Mouse (Mus musculus) lung, adult 2 months (tissue): ENCODE results near the gene Slc47a2. TPM values are rescaled to one million over a fixed set of nuclear protein-coding genes. Genes with fewer than 3 reads are reported as not detected.
"Not testable (repeated sequence)": the region's sequence is repeated elsewhere in the genome, so short reads cannot be mapped to it uniquely, and the experiment has no call there.

Experiments used
- DNase-seq: peaks from one replicate; pipeline ENCODE4 v3.0.0; 2022
- H3K4me1 ChIP-seq: fragments of 200-500 bp; 2 replicates; pipeline ENCODE4 v1.6.1; 2011; ENCODE audit warnings: low read length; ENCODE audit not compliant: control insufficient read depth, insufficient read depth
- H3K4me3 ChIP-seq: fragments of 200-500 bp; replicated peaks from 2 replicates; pipeline ENCODE3; 2011; ENCODE audit warnings: low read depth, mild to moderate bottlenecking, control low read depth, low read length; ENCODE audit errors: extremely low read depth
- CTCF ChIP-seq: fragments of 200-500 bp; IDR thresholded peaks from 2 replicates; pipeline ENCODE4 v1.5.1; 2011; ENCODE audit warnings: mild to moderate bottlenecking, low read length, control low read depth; ENCODE audit not compliant: insufficient read depth
- POLR2A ChIP-seq: fragments of 200-500 bp; IDR thresholded peaks from 2 replicates; pipeline ENCODE4 v1.6.1; 2011; ENCODE audit warnings: low read depth, mild to moderate bottlenecking, control low read depth, low read length, borderline replicate concordance; ENCODE audit errors: extremely low read depth
- WGBS: fragments of 180-500 bp; shearing (Covaris S2); methylation state at CpG from one replicate; pipeline ENCODE4 v1.1.7; 2018; 5-methylcytosine and 5-hydroxymethylcytosine counted together
- polyA plus RNA-seq: library from polyadenylated mRNA; depleted of rRNA; stranded (reverse); fragments of >200 nt; gene quantifications from 2 replicates; pipeline ENCODE4 v1.2.3, GENCODE M21; 2012

The Slc47a2 gene
- polyA plus RNA-seq, 1 experiment: 0.19 TPM

DNA sequence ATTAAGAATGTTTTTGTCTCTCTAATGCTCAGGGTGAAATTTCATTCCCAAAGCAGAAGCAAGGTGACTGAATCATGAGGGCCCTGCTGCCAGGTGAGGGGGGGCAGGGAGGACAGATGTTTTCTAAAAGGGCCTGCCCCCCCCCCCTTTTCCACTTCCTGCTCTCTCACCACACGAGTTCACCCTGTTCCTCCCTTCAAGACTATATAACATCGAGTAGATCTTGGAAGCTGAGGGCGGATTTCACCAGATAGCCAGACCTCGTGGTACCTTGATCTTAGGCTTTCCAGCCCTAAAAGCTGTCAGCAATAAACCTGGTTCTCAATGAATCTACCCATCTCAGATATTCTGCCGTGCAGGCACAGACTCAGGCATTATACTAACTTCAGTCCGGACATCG is 32.3 kb downstream of the Slc47a2 start:
- no peak for DNase-seq
- H3K4me1 ChIP-seq: no peaks in the 10 kb centered on the region
- TF ChIP-seq CTCF (no peak), POLR2A (no peak)
- H3K4me3 ChIP-seq: no peak overlapping the region
- WGBS: 54% methylated on average over 7 of the region's 7 CpGs

DNA sequence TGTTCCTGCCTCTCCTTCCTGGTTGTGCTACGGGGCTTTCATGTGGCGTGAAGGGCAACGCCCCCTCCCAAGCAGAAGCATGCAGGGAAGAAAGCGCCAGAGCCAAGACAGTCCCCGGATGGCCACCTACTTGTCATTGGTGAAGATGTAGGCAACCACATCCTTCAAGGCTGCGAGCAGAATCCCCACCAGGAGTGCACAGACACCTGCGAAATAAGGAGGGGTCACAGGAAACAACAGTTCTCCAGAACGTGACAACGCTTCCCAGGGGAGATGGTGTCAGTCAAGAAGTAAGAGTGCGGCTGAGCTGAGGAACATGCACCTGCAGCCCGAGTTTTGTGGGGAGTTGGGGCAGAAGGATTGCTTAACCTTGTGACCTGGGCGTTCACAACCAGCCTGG is 32.8 kb downstream of the Slc47a2 start:
- no peak for DNase-seq
- WGBS: 60% methylated on average over 12 of the region's 12 CpGs
- H3K4me3 ChIP-seq: no peak overlapping the region
- no peaks in the 10 kb centered on the region for H3K4me1 ChIP-seq
- TF ChIP-seq POLR2A: no peak
- no peak for TF ChIP-seq CTCF

- no peak overlapping the region for H3K4me3 ChIP-seq
- DNase-seq: no peak
- no peaks in the 10 kb centered on the region for H3K4me1 ChIP-seq
- WGBS: 42% methylated on average over 7 of the region's 7 CpGs
- TF ChIP-seq POLR2A (no peak), CTCF (no peak)
These were observed 34.9 kb downstream of the Slc47a2 start for GRCm38 (mm10) chr11:61307795-61308194.

DNA sequence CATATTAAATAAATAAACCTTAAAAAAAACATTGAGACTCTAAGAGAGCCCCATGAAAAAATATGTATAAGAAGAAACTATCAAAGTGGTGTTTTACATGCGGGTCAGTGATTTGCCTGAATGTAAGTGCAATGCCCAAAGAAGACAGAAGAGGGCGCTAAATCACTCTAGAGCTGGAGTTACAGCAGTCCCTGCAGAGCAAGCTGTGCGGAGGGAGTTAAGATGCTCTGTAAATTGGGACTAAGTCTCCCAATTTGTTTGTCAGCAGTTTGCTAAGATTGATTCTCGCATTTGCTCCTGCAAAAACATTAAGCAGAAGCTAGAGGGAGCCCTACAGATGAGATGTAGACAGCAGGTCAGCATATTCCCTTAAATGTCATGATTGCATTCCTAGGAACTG is 37.3 kb downstream of the Slc47a2 start:
- WGBS: 70% methylated on average over 4 of the region's 4 CpGs
- H3K4me3 ChIP-seq: no peak overlapping the region
- 0 out of 2 replicates have a peak, but pooled peaks cover 2% of the 10 kb centered on the region for H3K4me1 ChIP-seq
- no peak for DNase-seq
- TF ChIP-seq CTCF (peak; percentile 41), POLR2A (no peak)

DNA sequence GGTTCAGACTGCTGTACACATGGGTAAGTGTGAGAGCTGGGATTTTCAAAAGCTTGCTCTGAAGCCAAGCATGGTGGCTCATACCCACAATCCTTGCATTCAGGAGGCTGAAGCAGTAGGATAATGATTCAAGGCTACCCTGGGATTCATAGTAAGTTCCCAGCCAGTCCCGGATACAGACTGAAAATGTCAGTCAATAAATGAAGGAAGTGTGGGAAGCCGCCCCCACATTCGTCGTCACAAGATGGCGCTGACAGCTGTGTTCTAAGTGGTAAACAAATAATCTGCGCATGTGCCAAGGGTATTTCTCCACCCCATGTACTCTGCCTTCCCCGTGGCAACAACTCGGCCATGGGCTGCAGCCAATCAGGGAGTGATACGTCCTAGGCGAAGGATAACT is 38.1 kb downstream of the Slc47a2 start:
- not testable (repeated sequence) for H3K4me1 ChIP-seq, H3K4me3 ChIP-seq, DNase-seq
- WGBS: 95% methylated on average over 6 of the region's 10 CpGs

DNA sequence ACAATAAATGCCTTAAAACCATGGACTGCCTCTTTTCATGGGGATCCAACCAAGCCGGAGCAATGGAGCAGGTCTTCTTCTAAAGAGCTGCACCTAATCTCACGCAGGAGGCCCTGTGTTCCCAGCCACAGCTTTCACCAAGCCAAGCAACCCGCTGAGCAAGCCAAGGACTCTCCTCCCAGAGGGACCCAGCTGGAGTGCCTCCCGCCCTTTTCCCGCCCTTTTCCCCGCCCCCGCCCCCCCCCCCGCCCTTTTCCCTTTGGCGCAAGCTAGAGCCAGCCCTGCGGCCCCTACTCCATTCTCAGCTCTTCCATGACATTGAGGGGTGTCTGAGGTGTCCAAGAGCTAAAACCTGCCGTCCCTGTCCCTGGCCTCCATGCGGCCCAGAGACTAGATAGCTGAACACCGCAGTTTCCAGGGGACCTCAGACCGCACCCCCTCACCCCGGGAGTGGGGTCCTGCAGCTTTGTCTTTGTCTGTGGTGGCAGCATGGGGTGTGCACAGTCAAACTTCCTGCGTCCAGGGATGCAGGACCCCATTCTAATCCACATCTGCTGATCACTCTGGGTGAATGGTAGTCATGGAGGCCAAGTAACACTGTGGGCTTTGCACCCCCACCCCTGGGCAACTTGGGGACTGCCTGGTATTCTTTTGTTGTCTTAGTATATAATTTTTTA is 41.8 kb downstream of the Slc47a2 start:
- no peak for DNase-seq
- 0 out of 2 replicates have a peak, but pooled peaks cover 2% of the 10 kb centered on the region for H3K4me1 ChIP-seq
- 37% methylated on average over 13 of the region's 16 CpGs for WGBS
- TF ChIP-seq POLR2A (peak; percentile 28; the same call in 1 of the 2 replicates), CTCF (no peak)
- peak overlapping the region; percentile 39 for H3K4me3 ChIP-seq

DNA sequence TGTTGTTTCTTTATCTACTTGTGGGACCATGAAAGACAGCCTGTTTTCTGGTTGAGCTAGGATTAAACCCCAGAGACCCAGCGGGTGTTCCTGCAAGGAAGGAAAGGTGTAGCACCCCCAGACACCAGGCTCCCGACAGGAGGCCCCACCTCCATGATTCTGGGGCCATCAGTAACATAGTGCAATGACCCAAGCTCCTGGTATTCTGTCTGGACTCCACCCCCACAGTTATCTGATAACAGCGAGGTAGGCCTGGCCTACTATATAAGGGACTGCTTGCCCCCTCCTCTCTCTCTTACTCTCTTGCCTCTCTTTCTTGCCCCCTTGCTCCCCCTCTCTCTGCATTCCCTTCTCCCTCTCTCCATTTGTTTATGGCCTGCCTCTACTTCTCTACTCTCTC is 42.5 kb downstream of the Slc47a2 start:
- H3K4me1 ChIP-seq: 0 out of 2 replicates have a peak, but pooled peaks cover 2% of the 10 kb centered on the region
- TF ChIP-seq CTCF: no peak
- TF ChIP-seq POLR2A: no peak
- no peak for DNase-seq
- WGBS: 70% methylated on average over 3 of the region's 3 CpGs
- no peak overlapping the region for H3K4me3 ChIP-seq

- H3K4me1 ChIP-seq: 0 out of 2 replicates have a peak, but pooled peaks cover 2% of the 10 kb centered on the region
- 57% methylated on average over 2 of the region's 2 CpGs for WGBS
- no peak for DNase-seq
- no peak overlapping the region for H3K4me3 ChIP-seq
- TF ChIP-seq CTCF: no peak
- TF ChIP-seq POLR2A: no peak
These were observed 44.8 kb downstream of the Slc47a2 start for GRCm38 (mm10) chr11:61297901-61298300.

GRCm38 (mm10) chr11:61297326-61297725 is 45.3 kb downstream of the Slc47a2 start:
- DNase-seq: no peak
- TF ChIP-seq CTCF: no peak
- TF ChIP-seq POLR2A: no peak
- 87% methylated on average over 2 of the region's 2 CpGs for WGBS
- Histone ChIP-seq H3K4me3 (no peak overlapping the region), H3K4me1 (0 out of 2 replicates have a peak, but pooled peaks cover 2% of the 10 kb centered on the region)

- H3K4me3 ChIP-seq: no peak overlapping the region
- TF ChIP-seq POLR2A: no peak
- no peak for TF ChIP-seq CTCF
- H3K4me1 ChIP-seq: 0 out of 2 replicates have a peak, but pooled peaks cover 2% of the 10 kb centered on the region
- 90% methylated on average over 1 of the region's 1 CpGs for WGBS
- DNase-seq: no peak
These were observed 46.1 kb downstream of the Slc47a2 start for GRCm38 (mm10) chr11:61296556-61296955.
